ENCODE assay signal across 15 mouse cellular contexts in genomic region chr5:23273309-23273708, GRCm38 (mm10).
"Had no signal": no experiment of that assay in that cellular context is flagged by ENCODE, and none has a peak within 500 bp of the region (broad histone marks: within the 10 kb centered on the region; RNA-seq: fewer than 3 reads in every experiment).

No protein-coding gene starts in this region.

- DNase-seq: liver, postnatal 0 days; lung, adult 2 months; lung, postnatal 14 days; lung, postnatal 36 days; midbrain, embryonic 14.5 days; retina, postnatal 1 day; right cerebral cortex, adult 18-20 months; right cerebral cortex, postnatal 25 days; right cerebral cortex, postnatal 4 days; spleen, adult 18-20 months; thymus, adult 18-20 months; thymus, postnatal 14 days; thymus, postnatal 36 days had no signal

- ATAC-seq: liver, postnatal 0 days; lung, postnatal 0 days; midbrain, embryonic 16.5 days had no signal
